Mouse (Mus musculus) cortical plate, adult 2 months (tissue): ENCODE measurements around the gene Pex16. TPM values are rescaled to one million over a fixed set of nuclear protein-coding genes. Genes with fewer than 3 reads are reported as not detected.

Experiments
- H3K27ac ChIP-seq: fragments of 200-500 bp; 2 replicates; pipeline ENCODE4 v1.5.1; 2012; ENCODE audit warnings: low read length, control low read depth, inconsistent platforms; ENCODE audit not compliant: insufficient read depth
- H3K4me1 ChIP-seq: fragments of 200-500 bp; 2 replicates; pipeline ENCODE4 v1.6.1; 2011; ENCODE audit warnings: low read length; ENCODE audit not compliant: control insufficient read depth, insufficient read depth
- H3K4me3 ChIP-seq: fragments of 200-500 bp; 2 replicates; pipeline ENCODE4 v1.5.1; 2011; ENCODE audit warnings: mild to moderate bottlenecking, low read length, control low read depth; ENCODE audit not compliant: insufficient read depth
- CTCF ChIP-seq: fragments of 200-500 bp; IDR thresholded peaks from 2 replicates; pipeline ENCODE4 v1.5.1; 2011; ENCODE audit warnings: mild to moderate bottlenecking, control low read depth, low read length; ENCODE audit not compliant: insufficient read depth; ENCODE audit errors: extremely low read depth
- POLR2A ChIP-seq: fragments of 200-500 bp; IDR thresholded peaks from 2 replicates; pipeline ENCODE4 v1.6.1; 2011; ENCODE audit warnings: mild to moderate bottlenecking, low read length, control low read depth; ENCODE audit not compliant: insufficient read depth; ENCODE audit errors: extremely low read depth
- polyA plus RNA-seq: library from polyadenylated mRNA; depleted of rRNA; stranded (reverse); fragments of >200 nt; gene quantifications from 2 replicates; pipeline ENCODE4 v1.2.3, GENCODE M21; 2012

The Pex16 gene
- polyA plus RNA-seq, 1 experiment = 45.5 TPM

- H3K4me3 ChIP-seq = no peak overlapping the region
- H3K4me1 ChIP-seq = no peaks in the 10 kb centered on the region
- TF ChIP-seq POLR2A (no peak), CTCF (no peak)
- no peak overlapping the region for H3K27ac ChIP-seq
Measured at GRCm38 (mm10) chr2:92364086-92364485, 10.4 kb upstream of the Pex16 start.

GRCm38 (mm10) chr2:92365568-92365967, 8.9 kb upstream of the Pex16 start:
- no peak overlapping the region for H3K4me3 ChIP-seq
- no peaks in the 10 kb centered on the region for H3K4me1 ChIP-seq
- TF ChIP-seq POLR2A (no peak), CTCF (no peak)
- no peak overlapping the region for H3K27ac ChIP-seq

GRCm38 (mm10) chr2:92367383-92368029, 7.0 kb upstream of the Pex16 start:
- Histone ChIP-seq H3K4me1 (no peaks in the 10 kb centered on the region), H3K27ac (no peak overlapping the region), H3K4me3 (no peak overlapping the region)
- TF ChIP-seq POLR2A = no peak
- no peak for TF ChIP-seq CTCF

- no peak overlapping the region for H3K4me3 ChIP-seq
Measured at GRCm38 (mm10) chr2:92370375-92370774, 4.1 kb upstream of the Pex16 start.

GRCm38 (mm10) chr2:92370821-92371805, 3.4 kb upstream of the Pex16 start:
- no peak overlapping the region for H3K27ac ChIP-seq
- peaks cover 3% of the 10 kb centered on the region for H3K4me1 ChIP-seq
- H3K4me3 ChIP-seq = no peak overlapping the region
- TF ChIP-seq CTCF (no peak), POLR2A (no peak)

More at GRCm38 (mm10) chr2:92370375-92370774, 4.1 kb upstream of the Pex16 start:
- TF ChIP-seq CTCF (no peak), POLR2A (no peak)
- Histone ChIP-seq H3K4me1 (no peaks in the 10 kb centered on the region), H3K27ac (no peak overlapping the region)

GRCm38 (mm10) chr2:92371971-92372690, 2.3 kb upstream of the Pex16 start:
- Histone ChIP-seq H3K4me1 (peaks cover 5% of the 10 kb centered on the region), H3K27ac (no peak overlapping the region), H3K4me3 (no peak overlapping the region)
- TF ChIP-seq CTCF = no peak
- no peak for TF ChIP-seq POLR2A

GRCm38 (mm10) chr2:92372767-92373436, 1.6 kb upstream of the Pex16 start:
- TF ChIP-seq CTCF (no peak), POLR2A (no peak)
- peaks cover 5% of the 10 kb centered on the region for H3K4me1 ChIP-seq
- H3K27ac ChIP-seq = no peak overlapping the region
- H3K4me3 ChIP-seq = no peak overlapping the region

- H3K4me1 ChIP-seq = peaks cover 5% of the 10 kb centered on the region
- no peak overlapping the region for H3K4me3 ChIP-seq
- no peak for TF ChIP-seq POLR2A
- no peak for TF ChIP-seq CTCF
- H3K27ac ChIP-seq = no peak overlapping the region
Measured at GRCm38 (mm10) chr2:92373437-92373813, 1.1 kb upstream of the Pex16 start.

GRCm38 (mm10) chr2:92375099-92375623, 685 bp downstream of the Pex16 start:
- TF ChIP-seq POLR2A (peak; percentile 84), CTCF (no peak)
- Histone ChIP-seq H3K27ac (0 out of 2 replicates have a peak overlapping the region, but pooled peaks have one; percentile 8), H3K4me3 (peak overlapping the region; percentile 74), H3K4me1 (peaks cover 5% of the 10 kb centered on the region)
